Mouse (Mus musculus): ENCODE results near the gene F2rl2. TPM values are rescaled to one million over a fixed set of nuclear protein-coding genes. Genes with fewer than 3 reads are reported as not detected.

The F2rl2 gene
- polyA plus RNA-seq, 3 experiments from 2014 or later = 4.1 to 15.3 (median 4.7) TPM

DNA sequence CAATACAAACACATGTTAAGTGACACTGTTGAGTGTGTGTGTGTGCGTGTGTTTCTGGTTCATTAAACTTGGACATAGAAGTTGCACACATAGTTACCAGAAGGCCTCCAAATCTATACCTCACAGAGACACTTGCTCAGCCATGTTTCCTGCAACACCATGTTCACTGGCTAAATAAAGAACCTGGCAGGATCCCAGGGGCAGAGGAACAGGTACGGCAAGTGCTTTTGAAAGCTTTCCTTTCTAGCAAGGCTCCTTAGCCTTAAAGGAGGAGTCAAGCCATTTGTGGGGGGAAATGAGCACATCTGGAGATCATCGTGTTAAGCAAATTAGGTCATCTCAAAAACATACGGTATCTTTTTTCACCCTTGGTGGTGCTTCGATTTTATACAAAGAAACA is 6.7 kb downstream of the F2rl2 start:
- no peak for ATAC-seq

DNA sequence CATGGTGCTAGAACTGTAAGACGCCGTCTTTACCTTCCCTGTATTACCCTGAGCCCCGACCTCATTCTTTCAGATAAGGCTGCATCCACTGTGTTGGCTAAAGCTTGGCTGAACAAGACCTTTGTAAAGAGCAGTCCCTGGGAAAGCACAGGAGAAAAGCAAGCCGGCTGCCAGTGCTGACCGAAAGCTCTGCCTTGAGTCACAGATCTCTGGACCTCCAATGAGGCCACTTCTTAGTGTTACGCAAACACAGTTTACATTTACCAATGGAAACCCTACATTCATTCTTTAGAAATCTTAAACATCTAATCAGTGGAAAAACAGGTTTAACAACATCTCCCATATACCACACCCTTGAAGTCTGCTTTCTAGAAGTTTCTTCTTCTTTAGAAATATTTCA is 8.9 kb downstream of the F2rl2 start:
- no peak for ATAC-seq

DNA sequence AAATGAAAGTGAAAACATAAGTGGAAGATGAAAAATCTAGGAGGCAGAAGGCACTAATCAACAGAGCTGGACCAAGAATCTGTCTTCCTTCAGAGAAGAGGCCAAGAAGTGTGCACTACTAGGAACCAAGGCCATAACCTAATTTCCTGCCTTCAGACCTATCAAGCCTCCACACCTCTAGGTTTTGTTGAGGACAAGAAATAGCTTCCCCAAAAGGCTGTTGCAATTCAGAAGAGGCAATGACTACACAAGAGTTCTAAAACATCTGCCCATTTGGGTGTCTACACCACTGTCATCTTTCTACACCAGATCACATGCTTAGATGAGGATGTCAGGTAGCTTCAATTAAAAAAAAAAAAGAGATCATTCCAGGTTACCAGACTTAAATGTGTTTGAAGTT is 15.4 kb downstream of the F2rl2 start:
- ATAC-seq = peak; percentile 21

DNA sequence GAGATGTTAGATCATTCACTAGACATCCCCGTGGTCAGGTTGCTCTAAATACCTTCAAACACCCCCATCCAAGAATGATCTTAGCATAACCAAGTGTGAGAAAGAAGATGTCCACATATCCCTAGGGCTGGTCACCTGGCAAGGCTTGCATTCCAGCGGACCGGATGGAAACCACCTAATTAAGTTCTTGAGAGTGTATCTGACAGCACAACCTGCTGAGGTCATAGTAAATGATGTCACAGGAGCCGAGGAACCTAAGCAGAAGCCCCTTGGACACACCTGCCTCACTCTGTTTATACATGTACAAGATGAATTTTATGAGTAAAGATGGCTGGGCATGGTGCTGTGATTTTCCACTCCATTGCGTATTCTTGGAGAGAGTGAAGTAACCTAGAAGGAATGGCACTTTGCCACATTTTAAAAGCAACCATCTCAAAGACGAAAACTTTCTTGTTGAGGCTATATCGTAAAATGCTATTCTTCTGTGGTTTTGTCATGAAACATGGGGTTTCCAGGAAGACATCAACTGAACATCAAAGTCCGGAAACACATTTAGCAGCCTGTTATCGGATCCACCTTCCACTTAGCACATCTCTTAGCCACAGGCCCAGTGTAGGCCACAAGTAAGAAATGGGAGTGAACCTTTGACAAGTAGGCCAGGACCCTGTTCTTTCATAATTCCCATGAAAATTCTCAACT is 16.1 kb downstream of the F2rl2 start:
- peak; percentile 89 for ATAC-seq

DNA sequence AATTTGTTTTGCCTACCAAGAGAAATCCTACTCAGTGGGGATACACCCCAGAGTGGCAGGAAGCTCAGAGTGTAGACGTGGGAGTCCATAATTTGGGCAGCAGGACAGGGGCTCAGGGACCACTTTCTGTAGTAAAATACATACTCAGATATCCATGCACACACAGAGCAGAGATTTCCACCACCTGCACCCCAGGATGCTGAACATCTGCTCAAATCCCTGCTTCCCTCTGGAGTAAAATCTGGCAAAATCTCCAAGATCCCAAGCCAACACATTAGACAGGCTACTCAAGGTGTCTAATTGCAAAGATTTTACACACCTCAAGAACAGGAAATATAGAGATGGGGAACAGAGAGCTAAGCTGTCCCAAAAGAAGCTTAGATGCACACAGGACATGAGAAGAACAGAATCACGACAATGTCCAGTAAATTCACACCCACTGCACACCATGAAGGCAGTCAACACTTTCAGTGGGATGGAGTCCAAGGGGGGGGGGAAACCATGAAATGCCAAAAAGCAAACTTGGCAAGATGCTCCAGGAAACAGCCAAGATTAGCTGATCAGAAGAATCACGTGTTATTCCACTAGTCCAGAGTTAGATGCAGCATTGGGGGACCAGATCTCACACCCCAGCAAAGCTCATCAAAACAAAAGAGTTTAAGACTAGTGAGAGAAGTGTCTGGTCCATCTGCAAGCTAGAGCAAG is 17.8 kb downstream of the F2rl2 start:
- ATAC-seq = no peak

DNA sequence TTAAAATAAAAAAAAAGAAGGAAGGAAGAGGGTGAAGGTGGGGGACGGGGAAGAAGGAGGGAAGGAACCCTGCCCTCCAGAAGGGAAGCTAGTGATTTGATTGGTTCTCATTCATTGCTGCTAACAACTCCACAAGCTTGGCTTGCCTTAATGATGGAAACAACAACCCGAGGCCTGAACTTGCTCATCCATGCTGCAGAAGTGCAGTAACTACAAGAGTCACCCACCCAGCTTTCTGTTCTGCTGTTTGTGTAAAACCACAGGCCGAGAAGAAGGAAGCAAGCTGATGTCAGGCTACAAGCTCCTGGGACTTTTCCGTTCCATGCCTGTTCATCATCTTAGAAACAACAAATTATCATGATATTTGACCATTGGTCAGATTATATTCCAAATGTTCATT is 18.7 kb downstream of the F2rl2 start:
- no peak for ATAC-seq

DNA sequence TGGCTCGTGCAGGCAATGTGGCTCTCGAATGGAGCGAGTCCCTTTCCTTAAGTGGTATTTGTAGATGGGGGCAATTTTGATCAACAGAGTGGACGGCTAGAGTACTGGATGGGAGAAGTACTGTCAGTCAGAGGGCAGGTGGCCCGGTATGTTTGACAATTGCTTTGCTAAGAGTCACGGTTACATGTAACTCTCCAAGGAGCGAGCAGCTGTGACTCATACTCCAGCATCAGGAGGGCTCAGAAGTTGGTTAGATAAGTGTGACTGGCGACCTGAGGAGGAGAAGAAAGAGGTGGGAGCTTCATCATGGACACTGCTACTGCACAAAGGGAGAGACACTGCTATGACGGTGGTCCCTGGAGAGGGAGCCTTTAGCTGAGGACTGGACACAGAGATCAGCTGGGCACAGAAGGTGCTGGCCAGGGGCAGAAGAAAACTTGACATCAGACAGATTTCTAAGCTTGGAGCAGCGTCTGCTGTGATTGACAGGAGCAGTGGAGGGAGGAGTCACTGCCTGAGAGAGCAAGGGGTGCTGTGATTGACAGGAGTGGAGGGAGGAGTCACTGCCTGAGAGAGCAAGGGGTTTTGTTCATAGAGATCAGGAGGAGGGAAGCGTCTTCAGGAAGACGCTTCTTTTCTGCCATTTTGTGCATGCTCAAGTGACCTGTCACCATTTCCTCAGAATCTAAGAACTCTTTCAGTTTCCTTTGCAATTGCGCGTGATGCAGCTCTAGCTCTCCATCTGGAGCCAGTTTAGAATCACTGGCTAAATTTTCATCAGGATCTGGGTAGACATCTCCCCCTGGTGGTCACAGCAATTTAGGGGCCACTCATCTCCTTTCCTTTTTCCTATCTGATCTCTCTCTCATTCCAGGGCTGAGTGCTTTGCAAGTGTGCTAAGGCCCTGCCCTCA is 22.9 kb downstream of the F2rl2 start:
- peak; percentile 86 for ATAC-seq

DNA sequence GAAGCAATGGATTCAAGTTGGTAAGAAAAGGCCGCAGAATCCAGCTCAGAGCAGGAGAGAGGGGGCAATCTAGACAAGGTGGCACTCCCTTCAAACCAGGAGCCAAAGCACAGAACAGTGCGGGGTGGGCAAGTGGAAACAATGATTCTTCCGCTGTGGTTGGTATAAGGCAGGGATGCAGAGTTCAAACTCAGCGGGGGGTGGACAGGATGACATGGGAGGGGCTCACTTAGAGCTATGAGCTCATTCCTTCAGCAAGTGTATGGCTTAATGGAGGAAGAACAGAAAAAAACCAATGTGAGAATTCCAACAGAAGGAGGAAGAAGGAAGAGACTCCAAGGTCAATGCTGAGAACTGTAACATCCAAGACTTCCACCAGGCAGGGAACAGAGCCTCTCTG is 33.8 kb downstream of the F2rl2 start:
- no peak for ATAC-seq

DNA sequence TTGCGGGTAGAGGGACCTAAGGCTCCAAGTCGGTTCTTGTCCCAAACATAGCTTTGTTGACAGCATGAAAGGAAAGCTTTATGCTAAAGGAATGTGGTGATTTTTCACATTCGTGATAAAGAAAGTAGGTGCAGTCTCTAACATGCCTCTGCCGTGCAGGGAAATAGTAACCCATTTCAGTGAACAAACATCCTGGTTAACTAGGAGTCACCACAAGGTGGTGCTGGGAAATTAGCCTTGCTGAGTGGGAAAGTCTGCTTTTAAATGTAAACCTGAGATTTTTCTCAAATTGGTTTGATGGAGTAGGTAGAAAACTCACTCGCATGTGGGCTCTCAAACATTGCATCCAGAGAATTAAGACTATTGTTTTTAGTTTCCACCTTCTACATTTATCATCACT is 43.0 kb downstream of the F2rl2 start:
- ATAC-seq = no peak

DNA sequence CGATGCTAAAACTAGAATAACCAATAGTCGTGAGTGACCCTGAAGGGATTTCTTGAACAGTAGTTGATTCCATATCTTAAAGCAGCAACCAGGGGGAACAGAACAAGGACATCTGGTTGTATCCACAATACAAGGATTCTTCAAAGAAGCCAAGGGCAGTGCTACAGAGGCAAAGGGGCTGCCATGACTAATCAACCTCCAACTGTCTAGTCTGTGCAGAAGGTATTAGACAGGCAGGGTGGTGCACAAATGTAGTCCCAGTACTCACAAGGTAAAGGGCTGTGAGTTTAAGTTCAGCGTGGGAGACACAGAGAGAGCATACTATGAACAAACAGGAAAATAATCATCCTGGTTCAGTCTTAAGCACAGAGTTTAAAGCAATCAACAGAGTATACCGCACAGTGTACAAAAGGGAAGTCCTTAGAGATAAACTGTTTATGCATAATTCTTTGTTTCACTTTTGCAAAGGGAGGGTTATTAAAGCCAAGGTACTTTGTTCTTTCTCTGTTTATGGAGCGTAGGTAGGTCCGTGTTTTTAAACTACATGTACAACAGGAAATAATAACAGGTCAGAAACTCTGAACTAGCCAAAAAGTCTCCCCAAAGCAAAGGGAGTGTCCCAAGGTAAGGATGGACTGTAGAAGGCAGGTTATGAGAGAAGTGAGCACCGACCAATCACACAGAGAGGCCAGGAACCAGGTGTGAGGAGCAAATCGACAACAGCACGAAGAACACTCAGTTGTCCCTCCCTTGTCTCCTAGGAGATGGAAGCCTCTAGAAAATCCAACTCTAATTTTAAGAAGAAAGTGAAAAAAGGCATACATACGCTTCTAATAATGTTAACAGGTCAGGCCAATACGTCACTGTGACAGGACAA is 45.4 kb downstream of the F2rl2 start:
- peak; percentile 90 for ATAC-seq

DNA sequence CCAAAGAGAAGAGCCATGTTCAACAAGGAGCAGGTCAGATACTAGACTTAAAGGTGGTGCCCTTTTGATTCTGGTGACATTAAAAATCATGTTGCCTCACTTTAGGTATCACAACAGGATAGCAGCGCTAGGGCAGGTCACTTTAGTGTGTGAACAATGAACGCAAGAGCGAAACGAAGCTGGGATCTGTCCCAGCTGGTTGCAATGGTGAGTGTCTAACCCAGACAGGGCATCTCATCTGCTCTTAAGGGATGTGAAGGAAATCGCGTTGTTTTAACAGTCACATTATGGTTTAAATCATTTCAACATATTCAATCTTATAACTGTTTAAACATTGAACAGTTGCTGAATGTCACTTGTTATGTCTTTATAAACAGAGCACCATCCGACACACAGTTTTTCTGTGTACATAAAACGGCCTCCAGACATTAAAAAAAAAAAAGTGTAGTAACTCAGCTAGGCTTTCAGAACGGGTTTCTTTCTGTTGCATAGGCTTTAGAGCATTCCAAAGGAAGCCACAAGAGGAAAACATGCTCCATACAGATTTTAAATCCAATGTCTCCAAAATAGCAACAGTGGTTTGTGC is 46.3 kb downstream of the F2rl2 start:
- no peak for ATAC-seq

DNA sequence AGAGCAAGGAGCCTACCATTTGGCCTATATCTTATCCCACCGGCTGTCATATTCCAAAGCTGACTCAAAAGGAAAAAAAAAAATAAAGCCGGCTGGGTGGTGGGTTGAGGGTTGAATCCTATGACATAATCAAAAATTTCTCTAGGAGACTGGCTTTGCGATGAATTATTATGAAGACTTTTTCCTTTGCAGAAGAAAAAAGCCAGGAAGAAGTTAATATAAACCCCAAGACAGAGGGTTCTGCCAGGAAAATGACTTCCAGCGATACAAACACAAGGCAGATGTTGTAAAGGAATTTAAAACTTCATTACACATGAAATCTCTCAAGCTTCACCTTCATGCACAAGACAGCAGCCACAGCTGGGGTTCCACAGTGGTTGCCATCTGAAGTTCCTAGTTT is 48.8 kb downstream of the F2rl2 start:
- no peak for ATAC-seq

DNA sequence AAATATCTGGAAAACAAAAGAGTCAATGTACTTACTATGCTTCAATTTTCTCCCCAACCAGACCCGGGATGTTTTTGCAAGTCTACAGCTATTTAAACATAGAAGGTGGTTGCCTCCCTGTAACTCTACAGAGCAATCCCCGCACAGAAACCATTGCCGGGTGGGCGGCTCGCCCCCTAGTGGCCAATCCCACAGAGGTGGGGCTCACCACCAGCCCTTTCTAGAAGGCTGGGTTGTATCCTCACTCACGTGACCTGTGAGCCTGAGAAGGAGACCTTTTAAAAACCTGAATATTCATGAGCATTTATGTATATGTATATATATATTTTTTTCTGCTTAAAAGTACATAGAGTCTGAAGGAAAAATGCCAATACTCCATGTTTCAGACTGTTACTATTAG is 49.9 kb downstream of the F2rl2 start:
- no peak for ATAC-seq

DNA sequence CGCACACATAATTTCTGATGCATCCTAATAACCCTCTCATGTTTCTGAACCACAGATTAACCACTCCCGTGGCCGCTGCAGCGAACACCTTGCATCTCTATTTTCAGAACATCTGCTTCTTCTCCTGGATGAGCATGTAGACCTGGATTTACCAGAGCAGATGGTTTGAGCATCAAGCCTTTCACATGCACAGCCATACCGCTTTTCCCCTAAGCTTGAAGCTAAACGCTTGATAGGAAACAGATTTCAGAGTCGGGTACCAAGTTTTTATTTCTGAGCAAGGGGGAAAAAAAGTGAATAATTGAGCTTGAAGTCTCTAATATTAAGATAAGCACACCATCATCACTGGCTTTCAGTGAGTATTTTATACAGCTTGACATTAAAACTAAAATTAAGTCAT is 50.4 kb downstream of the F2rl2 start:
- ATAC-seq = no peak

DNA sequence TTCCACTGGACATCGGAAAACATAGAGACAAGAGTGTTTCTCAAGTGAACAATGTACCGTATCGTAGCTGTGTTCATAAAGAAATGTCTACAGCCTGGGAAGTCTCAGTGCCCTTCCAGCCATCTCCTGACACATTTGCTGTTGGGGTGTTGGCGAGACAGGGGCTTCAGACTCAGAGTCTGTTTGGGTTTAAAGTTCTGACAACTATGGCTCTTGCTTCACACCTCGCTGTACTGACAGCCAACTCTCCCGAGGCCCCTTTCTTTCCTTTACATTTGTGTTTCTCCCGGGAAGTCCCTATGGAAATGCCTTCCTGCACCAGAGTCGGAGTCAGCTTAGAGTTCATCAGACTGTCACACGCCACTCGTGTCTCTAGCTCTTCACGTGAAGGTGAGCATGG is 50.9 kb downstream of the F2rl2 start:
- no peak for ATAC-seq

Other genes with a start within 250 kb of the F2rl2 start
- gene S100z, start 218.1 kb upstream of the F2rl2 start, polyA plus RNA-seq (2017; shearing (Covaris generic)) = not detected
- 10 to 100 TPM; 11.0 to 24.6 (median 12.1) TPM for gene F2rl1, start 171.6 kb upstream of the F2rl2 start, polyA plus RNA-seq (2017; shearing (Covaris generic))
- 10 to 100 TPM; 34.3 TPM for gene F2r, start 78.4 kb upstream of the F2rl2 start, polyA plus RNA-seq (2017; shearing (Covaris generic))
- gene Iqgap2, start 195.1 kb downstream of the F2rl2 start, polyA plus RNA-seq (2017; shearing (Covaris generic)) = 10 to 100 TPM; 12.7 to 20.0 (median 13.9) TPM

Data from inflammation-experienced regulatory T-cells, adult 6 months (primary cell).